Mouse (Mus musculus): Measurements from ENCODE around the gene Cpvl.

Gene Cpvl

DNA sequence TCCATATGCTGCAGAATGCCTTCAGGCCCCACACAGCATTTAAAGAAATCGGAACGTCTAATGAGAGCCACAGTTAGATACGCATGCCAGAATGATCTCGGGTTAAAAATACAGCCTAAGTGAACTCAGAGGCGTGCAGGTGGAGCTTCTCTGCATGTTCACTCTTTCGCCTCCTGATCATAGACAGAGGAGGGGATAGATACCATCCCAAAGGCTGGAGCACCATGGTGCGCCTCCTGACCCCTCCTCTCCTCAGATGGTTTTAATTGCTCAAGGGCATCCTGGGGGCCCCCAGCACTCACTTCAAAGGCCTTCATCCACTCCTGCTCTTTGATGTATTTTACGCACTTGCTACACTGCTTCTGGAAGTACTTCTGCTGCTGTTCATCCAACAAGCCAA is 46.9 kb downstream of the Cpvl start:
- DNase-seq: no peak

DNA sequence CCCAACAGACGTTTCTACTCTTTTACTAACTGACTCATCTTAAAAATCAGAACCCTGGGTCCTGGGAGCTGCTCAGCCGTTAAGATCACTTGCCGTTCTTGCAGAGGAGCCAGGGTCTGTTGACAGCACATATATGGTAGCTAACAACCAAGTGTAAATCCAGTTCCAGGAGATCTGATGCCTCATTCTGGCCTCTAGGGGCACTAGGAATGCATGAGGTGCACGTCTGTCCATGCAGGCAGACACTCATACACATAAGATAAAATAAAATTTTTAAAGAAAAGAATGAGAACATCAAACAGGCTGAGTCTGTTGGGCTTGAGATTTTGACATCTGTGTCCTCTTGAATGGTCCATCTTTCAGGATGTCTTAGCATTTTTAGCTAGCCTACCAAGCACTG is 48.6 kb downstream of the Cpvl start:
- DNase-seq: no peak

DNA sequence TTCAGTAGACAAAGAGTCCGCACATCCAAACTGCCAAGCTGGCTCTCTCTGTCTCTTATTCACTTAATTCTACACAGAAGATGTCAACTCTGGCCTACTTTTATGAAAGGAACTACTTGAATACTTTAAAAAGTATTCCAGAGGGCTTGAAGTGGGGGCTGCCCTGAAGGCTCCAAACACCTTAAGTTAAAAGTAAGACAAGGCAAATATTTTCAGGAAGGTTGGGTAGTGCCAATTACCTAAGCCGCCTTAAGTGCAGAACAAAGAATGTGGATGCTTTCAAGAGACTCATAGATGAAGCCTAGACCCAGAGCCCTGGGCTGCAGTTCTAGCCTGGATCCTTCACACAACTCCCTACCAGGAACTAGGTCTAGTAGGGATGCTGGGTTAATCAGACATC is 52.3 kb downstream of the Cpvl start:
- DNase-seq: no peak

DNA sequence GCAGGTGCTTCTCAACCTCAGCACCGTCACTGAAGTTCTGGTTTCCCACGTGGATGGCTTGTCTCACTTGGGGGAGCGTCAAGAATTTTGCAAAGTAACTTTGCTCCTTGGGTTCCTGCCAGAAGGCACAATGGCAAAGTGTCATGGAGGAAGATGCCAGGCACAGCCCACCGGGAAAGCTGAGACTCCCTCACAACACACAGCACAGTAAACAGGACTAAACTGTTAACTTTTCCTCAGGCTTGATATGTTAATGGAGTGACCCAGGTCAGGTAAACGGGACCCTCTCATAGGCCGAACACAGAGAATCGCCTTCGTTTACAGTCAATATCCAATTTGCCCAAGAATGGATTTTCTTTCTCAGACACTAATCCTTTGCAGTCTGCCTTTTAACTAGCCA is 53.3 kb downstream of the Cpvl start:
- no peak for DNase-seq

DNA sequence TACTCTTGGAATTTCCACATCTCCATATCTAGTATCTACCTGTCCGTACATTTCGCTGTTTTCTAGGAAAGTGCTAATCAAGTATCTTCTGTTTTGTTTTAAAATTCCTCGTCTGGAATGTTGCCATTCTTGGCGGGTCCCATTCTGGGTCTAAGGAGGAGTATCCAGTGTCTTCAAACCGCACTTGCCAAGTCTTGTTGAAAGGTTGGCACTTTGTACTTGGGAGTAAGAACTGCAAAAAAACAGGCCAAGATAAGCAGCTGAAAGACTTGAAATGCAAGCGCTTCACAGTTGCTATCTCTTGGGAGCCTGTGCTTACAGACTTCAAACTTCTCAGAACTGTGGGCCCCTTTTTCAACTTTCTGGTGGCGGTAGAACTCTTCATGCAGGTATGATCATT is 58.4 kb downstream of the Cpvl start:
- DNase-seq: no peak

DNA sequence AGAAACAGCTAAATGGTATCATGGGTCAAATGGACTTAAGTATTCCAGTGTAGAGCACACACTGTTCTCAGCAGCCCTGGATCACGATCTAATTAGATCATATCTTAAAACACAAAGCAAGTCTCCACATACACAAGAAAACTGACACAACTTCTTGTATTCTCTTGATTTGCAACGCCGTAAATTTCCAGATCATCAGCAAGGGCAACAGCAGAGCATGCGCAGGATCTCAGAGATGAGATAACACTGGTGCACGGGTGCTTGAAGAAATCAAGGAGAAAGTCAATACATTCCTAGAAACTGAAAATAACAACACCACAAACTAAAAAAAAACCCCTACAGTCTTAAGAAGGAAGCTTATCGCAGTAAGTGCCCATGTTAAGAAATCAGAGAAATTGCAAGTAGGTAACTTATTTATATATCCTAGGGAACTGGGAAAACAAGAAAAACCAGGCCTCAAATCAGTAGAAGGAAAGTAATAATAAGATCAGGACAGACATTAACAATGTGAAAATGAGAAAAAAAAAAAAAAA is 61.4 kb downstream of the Cpvl start:
- DNase-seq: no peak

DNA sequence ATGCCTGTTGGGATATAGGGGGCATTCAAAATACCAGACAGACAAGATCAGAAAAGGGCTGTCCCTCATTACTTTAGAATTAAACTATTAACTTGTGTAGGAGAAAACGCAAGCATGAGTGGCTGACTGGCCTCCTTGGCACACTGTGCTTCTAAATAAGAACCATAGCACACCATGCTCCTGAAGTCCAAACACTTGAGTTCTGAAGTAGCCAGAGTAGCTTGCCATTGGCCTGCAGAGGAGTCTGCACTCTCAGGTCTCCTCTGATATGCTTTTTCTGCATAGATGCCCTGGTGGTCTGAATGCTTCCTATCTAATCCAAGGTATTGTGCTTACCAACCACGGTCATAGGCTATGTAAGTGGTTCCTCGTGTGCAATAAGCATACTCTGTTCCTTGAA is 63.1 kb downstream of the Cpvl start:
- DNase-seq: no peak

DNA sequence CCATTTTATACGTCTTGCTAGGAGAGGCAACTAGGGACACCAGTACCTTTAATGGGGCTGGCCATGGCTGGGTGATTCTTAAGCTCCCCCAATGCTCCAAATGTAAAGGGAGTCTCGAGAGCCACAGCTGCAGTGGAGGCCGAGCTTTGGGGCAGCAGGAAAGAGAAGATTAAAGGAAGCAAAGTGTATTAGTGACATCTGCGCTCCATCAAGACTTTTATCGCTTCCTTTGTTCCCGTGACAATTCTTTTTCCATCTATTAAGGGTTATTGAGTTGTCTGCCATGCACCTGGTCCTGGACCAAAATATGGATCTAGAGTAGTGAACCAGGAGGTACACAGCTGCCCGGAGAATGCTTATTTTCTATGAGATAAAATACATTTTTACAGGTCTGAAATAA is 65.3 kb downstream of the Cpvl start:
- no peak for DNase-seq

DNA sequence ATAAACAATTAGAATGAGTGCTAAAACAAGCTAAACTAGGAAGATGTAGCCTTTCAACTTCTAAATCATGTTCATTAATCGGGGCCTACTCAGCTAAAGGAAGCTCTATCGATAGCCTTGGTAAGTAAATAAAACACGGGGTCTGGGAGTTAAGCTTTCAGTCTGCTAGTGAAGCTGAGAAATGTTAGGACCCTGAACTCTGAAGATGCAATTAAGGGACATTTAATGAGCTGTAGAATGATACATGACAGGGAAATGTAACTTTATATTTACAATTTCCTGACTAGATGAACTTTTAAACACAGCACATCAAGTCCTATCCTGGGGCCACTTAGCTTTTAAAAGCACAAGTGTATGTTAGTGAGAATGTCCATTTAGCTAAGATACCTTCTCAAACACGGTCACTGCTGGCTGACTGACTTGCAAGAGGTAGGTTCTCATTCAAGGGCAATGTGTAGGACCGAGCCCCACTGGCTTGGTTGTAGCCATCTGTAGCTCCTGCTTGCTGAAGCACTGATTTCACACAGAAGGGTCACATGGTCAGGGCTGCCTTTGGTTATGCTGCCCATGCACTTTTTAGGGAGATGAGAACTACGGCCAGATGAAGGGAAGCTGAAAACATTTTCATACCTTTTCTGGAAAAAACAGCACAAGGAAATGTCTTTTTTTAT is 66.2 kb downstream of the Cpvl start:
- DNase-seq: no peak

DNA sequence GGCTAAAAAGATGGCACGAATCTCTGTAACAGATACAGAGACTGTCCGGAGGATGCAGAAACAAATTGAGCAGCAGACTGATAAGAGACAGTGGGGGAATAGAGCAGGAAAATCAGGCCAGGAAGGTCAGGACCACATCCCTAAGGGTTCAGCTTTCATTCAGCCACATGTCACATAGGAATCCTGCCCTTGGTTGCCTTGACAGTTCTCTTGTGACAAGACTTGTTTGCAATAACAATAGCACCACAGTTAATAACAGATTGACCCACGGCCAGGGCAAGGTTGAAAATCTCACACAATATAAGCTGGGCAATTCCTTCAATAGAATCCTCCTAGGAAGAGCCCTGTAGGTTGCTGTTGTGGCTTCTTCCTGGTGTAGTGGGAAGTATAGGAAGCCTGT is 68.5 kb downstream of the Cpvl start:
- DNase-seq: no peak

DNA sequence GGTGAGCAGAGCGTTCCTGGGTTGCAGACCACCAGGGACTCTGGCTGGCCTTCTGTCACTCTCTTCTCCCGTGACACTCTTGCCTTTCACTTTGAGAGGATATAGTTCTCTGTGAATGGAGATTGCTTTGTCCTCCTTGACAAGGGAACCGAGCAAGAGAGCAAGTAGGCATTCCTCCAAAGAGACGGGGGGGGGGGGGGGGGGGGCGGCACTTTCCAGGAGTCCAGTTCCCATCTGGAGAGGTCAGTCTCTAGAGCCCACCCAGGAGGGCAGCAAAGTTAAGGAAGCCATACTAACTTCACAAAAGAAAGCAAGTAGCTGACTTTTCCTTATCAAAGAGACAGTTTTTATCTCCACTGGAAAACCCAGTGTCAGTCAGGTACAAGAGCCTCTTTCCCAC is 69.0 kb downstream of the Cpvl start:
- no peak for DNase-seq

DNA sequence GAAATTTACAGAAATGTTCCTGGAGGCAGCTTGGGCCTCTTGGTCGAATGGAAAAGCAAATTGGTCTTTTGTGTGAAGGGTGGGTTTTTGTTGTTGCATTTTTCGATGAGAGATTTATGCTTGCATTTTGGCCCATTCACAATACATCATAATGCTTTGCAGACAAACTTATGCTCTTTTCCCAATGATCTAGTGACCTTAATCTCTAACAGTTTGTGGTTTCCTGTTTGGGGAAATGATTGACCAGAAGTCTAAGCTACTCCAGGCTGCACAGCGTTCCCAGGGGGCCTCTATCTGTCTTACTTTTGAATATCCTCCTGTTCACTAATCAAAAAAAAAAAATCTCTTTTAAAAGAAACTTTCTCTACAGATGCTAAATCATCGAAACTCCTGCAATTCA is 71.6 kb downstream of the Cpvl start:
- no peak for DNase-seq

DNA sequence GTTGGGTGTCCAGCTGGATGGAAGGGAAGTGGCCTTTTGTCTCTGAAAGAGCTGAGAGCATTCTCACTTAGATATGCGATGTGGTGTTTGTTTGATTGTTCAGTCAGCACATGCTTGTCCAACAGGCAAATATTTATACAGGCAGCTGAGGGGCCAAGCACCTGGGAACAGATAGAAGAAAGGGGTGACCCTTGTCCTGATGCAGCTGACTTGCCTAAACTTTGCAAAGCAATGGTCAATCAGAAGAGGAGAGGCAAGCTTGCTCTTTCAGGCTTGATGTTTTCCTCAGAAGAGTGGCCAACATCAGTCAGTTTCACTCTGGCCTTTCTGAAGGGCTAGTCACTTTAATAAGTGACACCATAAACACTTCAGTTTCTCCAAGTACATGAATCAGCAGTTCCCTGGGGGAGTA is 72.4 kb downstream of the Cpvl start:
- DNase-seq: no peak

DNA sequence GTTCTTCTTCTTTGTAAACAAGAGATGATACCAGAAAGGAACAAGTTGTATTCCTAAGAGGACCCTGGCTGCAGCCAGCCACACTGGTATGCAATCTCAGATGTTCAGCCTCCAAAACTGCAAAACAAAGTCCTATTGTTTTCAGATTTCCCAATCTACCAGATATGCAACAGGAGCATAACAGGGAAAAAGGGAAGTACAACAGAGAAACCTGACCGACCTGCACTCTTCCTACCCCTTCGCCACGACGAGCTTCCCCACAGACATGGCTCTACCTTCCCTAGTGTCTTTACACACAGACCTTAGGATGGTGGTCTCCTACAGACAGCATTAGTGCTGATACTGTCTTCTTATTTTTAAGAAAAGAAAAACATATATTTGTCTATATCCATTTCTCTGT is 72.9 kb downstream of the Cpvl start:
- no peak for DNase-seq

DNA sequence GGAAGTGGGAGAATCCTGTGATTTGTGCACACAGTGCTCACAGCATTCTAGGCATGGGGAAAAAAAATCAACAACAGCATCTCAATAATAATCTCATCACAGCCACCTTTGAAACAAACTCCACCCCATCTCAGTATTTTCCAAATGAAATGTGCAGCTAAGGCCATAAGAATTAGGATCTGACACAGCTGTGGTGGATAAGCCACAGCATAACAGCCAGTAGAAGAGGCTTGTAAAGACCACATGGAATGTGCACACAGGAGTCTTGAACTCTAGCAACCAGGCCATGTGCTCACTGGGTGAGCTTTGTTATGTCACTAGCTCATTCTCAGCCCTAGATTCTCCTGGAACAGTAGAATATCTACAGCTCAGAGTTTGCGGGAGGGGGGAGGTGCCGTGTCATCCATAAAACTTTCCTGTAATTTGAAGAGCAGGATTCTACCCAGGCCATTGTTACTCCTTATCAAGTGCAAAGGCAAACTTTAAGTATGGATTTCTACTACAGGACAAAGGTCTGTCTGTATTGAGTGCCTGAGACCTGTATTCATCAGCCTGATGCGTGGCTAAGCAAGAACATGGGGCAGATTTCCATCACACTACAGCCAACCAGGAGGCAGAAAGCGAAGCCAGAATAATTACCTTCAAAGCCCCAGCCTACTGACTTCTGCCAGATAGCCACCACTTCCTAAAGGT is 73.6 kb downstream of the Cpvl start:
- no peak for DNase-seq

DNA sequence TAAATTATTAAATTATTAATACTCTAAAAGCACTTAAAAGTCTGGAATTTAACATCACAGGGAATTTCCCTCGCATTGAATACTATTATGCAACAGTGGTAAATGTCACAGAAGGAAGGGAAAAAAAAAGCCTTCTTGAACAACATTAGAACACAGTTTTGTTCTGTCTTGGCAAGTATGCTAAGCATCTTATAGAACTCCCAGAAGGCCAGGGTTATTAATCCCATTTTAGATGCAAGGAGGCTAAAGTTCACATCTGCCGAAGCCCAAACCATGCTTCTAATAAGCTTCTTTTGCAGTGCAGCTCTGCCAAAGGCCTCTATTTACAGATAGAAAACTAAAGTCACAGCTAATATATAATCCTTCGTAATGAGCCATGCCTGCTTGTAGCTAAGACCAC is 74.3 kb downstream of the Cpvl start:
- no peak for DNase-seq

DNA sequence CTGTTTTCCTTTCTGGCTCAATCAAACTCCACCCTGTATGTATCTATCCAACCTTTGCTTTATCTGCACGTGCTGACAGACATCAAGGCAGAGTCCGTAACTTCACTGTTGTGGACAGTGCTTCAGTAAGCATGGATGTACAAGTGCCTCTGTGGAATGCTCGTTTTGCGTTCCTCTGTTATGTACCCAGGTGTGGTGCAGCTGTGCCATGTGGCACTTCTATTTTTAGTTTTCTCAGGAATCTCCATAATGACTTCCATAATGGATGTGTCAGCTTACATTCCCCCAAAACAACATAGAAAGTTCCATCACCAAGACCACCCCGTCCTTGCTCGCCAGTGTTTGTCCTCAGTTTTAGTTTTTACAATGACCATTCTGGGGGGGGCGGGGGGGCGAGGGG is 76.7 kb downstream of the Cpvl start:
- no peak for DNase-seq

DNA sequence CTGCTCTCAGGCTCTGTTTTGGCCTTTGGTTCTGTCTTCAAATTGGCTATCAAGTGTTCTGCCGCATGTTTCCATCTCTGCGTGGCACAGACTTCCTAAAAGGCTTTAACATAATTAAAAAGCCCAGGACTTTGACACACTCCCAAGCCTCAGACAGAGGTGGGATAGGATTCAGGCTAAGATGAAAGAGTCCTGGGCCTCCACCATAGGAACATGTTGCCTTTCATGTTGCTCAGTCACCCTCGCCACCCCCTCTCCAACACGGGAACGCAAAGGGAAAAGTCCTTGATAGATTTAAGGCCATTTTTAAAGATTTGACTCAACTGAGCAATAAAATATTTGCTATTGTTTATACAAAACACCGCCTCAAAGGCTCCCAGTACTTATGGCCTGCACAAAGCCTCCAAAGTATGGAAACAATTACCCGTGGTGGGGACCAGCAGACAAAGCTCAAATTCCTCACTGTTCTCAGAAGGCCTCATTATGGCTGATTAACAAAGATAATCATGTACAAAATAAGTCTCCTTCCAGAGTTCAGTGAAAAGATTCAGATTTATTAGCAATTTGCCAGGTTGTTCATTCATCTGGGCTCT is 80.5 kb downstream of the Cpvl start:
- DNase-seq: no peak

DNA sequence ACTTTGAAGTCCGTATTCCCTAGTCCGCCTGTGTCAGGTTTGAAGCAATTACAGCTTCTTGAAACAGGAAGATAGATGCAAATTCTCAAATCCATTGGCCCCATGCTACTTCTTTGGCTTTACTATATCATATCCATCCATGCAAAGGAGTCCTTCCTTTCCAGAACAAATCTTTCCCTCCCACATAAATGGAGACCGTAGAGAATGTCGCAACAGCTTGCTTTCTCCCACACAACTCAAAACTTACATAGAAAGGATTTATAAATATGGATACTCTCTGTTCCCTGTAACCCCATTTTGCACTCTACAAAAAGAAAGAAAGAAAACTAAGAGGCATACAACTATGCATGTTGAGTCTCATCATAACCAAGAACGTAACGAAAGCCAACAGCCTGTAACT is 81.3 kb downstream of the Cpvl start:
- no peak for DNase-seq

DNA sequence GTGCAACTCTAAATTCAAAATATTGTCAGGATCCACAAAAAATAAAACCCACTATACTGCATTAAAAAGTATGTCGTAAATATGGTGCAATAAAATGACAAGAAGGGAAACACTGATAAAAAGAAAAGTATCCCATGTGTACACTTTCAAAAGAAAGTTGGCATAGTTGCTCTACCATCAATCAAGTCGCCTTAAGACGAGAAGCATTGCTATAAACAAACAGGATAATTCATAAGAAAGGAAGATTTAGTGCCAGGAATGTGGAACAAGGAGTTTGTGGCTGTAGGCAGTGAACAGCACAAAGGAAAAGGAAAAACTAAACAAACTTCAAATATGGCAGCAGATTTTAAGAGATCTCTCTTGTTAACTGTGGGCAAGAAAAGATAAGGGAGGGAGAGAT is 84.7 kb downstream of the Cpvl start:
- DNase-seq: no peak

DNA sequence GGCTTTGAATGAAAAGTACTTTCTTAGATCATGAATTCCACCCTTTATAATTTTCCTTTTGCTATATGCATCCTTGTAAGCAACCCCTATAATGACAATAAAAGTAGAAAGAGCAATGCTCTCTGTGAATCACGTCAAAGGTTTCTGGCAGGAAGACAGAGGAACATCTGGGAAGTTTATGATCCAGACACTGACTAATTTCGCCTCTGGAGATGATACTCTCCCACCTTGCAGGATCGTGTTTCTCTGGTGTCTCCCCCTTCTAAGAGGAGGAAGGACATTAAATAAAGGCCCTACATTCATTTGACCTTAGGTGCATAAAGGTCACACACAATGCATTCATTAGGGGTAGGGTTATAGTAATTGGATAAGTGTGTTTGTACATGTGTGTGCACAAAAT is 87.4 kb downstream of the Cpvl start:
- no peak for DNase-seq

DNA sequence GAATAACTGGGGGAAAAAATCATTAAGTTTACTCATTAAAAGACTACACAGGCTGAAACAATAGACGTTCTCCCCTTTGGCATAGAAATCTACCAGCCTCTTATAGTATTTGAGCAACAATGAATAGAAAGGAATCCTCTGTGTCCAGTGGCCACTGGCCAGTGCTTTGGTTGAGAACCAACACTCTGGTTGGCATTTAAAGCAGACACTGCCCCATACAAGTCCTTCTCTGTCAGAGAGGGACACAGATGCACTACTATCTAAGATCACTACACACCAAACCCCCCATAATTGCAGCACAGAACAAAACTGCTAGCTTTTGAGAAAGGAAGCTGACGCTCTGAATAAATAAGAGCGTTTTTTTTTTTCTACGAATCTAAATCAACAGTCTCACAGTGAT is 93.5 kb downstream of the Cpvl start:
- no peak for DNase-seq

DNA sequence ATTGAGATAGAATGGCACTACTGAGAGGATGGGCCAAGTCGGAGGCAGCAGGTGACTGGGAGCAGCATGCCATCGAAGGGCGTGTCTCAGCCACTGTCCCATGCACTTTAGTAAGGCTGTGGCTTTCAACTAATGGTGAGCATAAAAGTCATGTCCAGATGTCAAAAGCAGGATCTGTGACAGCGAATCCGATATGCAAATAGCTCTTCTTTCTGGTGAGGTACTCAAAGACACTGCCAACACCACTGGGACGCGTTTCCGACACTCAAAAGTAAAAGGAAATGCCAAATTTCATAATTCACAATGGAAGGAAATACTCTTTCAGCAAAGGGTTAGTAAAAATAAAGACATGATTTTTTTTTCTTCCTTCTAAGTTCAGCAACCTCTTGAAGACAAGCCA is 94.0 kb downstream of the Cpvl start:
- no peak for DNase-seq

DNA sequence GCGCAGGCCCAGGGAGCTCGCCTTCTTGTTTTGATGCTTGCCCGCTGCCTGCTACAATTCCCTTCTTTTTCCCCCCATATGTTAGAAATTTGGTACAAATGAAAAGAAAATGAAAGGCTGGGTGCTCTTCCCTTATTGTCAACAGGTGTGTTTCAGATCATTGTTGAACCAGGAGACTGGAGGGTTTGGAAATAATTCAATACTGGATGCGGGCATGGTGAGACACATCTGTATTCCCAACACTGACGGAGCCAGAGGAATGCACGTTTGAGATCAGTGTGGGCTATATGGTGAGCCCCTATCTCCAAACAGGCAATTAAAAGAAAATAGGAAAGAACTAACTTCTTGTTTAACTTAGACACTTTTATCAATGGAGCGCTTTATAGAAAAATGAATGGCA is 95.1 kb downstream of the Cpvl start:
- DNase-seq: no peak

DNA sequence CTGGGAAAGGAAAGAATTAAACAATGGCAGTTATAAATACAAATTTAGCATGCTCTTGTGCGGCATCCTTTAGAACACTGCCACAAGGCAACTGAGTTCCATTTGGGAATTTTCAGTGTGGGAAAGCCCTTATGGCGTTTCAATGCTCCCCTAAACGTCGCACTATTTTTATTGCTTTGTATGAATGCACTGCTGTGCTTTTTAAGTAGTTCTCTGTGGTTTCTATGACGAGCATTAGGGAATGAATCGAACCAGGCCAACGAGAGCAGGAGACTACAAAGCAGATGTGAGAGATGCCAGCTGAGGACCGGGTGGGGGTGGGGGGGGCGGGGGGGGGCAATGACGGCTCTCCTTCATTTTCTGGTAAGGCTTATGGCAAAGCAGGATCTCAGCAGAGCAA is 96.8 kb downstream of the Cpvl start:
- DNase-seq: no peak
